Mouse (Mus musculus) forebrain, embryonic 16.5 days (tissue): Measurements from ENCODE around the gene Sesn3. TPM values are rescaled to one million over a fixed set of nuclear protein-coding genes. Genes with fewer than 3 reads are reported as not detected.

Source experiments
- ATAC-seq: fragments of 200-750 bp; cut with Nextera tagmentation; 2 replicates; pipeline ENCODE4 v1.8.0; 2017; ENCODE audit warnings: mild to moderate bottlenecking, moderate library complexity
- H3K27ac ChIP-seq: fragments of 300-500 bp; sonication (generic); 2 replicates; pipeline ENCODE4 v1.5.1; 2014; ENCODE audit warnings: low read length, control low read depth
- H3K27me3 ChIP-seq: fragments of 300-500 bp; sonication (generic); replicated peaks from 2 replicates; pipeline ENCODE4 v1.6.1; 2014; ENCODE audit warnings: low read length; ENCODE audit not compliant: control insufficient read depth, insufficient read depth
- H3K36me3 ChIP-seq: fragments of 300-500 bp; sonication (generic); 2 replicates; pipeline ENCODE4 v1.6.1; 2014; ENCODE audit not compliant: control insufficient read depth, insufficient read depth
- H3K4me1 ChIP-seq: fragments of 300-500 bp; sonication (generic); replicated peaks from 2 replicates; pipeline ENCODE4 v1.6.1; 2014; ENCODE audit warnings: low read length; ENCODE audit not compliant: control insufficient read depth, insufficient read depth
- H3K4me2 ChIP-seq: fragments of 300-500 bp; sonication (generic); 2 replicates; pipeline ENCODE4 v1.6.1; 2014; ENCODE audit warnings: mild to moderate bottlenecking, low read length, control low read depth
- H3K4me3 ChIP-seq: fragments of 300-500 bp; sonication (generic); replicated peaks from 2 replicates; pipeline ENCODE4 v1.5.1; 2014; ENCODE audit warnings: mild to moderate bottlenecking, low read length, control low read depth
- H3K9ac ChIP-seq: fragments of 300-500 bp; sonication (generic); replicated peaks from 2 replicates; pipeline ENCODE4 v1.6.1; 2014; ENCODE audit warnings: low read depth, low read length, control low read depth
- H3K9me3 ChIP-seq: fragments of 300-500 bp; sonication (generic); 2 replicates; pipeline ENCODE4 v1.6.1; 2016; ENCODE audit warnings: low read length; ENCODE audit not compliant: control insufficient read depth
- WGBS: fragments of 180-500 bp; shearing (Covaris S2); extraction: QIAGEN DNeasy Blood & Tissue Kit; methylation state at CpG from one replicate; pipeline ENCODE4 v1.1.7; 2014; 5-methylcytosine and 5-hydroxymethylcytosine counted together
- polyA plus RNA-seq: library from polyadenylated mRNA; unstranded; fragments of >200 nt; fragmentation: Nextera tagmentation; extraction: Ambion mirVana; gene quantifications from 2 replicates; pipeline ENCODE4 v1.2.1, GENCODE M21; 2015

Gene Sesn3
- polyA plus RNA-seq, 1 experiment from 2014 or later = 9.6 TPM

- Histone ChIP-seq H3K27me3 (no peaks in the 10 kb centered on the region), H3K4me2 (peak overlapping the region; percentile 97), H3K27ac (no peak overlapping the region), H3K36me3 (no peaks in the 10 kb centered on the region), H3K9me3 (no peaks in the 10 kb centered on the region), H3K4me1 (peaks cover 12% of the 10 kb centered on the region), H3K4me3 (peak overlapping the region; percentile 77), H3K9ac (peak overlapping the region; percentile 85)
- WGBS = 28% methylated on average over 8 of the region's 8 CpGs
- ATAC-seq = no peak
These were observed 105.0 kb downstream of the Sesn3 start for GRCm38 (mm10) chr9:14379769-14380385.

GRCm38 (mm10) chr9:14380386-14381285, 105.8 kb downstream of the Sesn3 start:
- Histone ChIP-seq H3K9ac (peak overlapping the region; percentile 85), H3K27ac (peak overlapping the region; percentile 59)
- peak; percentile 91 for ATAC-seq

DNA sequence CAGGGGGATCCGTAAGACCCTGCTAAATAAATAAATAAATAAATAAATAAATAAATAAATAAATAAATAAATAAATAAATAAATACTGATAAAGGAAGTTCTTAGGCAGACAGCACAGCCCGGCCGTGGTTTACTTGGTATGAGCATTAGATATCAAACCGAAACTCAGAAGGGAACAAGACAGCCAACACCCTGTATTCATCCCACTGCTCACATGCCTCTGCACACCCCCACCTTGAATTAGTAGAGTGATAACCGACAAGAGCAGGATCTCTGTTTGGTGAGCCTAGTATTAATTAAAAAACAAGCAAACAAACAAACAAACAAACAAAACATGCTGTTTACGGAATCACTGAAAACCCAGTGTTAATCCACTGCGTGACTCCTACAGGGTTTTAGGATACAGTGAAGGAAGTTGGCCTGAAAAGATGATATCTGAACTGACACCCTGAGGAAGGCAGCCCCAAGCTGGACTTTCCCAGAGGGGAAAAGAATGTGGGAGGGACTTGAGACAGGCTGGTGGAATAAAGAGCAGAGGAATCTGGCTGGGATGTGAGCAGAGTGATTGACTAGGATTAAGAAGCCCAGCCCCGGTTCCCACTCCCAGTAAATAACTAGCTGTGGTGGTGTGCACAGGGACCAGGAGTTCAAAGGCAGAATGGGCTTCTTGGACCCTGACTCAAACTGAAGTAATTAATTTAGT, 106.6 kb downstream of the Sesn3 start, which contains the start of gene Endod1:
Gene Endod1 (minus strand): TSS at position 155 of the 703 bp plus-strand sequence.
- H3K27ac ChIP-seq = peak within 1 kb of the TSS; percentile 59
- WGBS = 2% methylated on average over 8 of the region's 8 CpGs
- peaks cover 12% of the 10 kb centered on the region for H3K4me1 ChIP-seq
- peak within 1 kb of the TSS; percentile 85 for H3K9ac ChIP-seq
- no peaks in the 10 kb centered on the region for H3K9me3 ChIP-seq
- no peaks in the 10 kb centered on the region for H3K27me3 ChIP-seq
- peak within 1 kb of the TSS; percentile 77 for H3K4me3 ChIP-seq
- H3K36me3 ChIP-seq = no peaks in the 10 kb centered on the region
- peak within 1 kb of the TSS; percentile 97 for H3K4me2 ChIP-seq
- peak; percentile 57 for ATAC-seq

More at GRCm38 (mm10) chr9:14380386-14381285, 105.8 kb downstream of the Sesn3 start:
- H3K4me1 ChIP-seq = peaks cover 12% of the 10 kb centered on the region
- H3K4me2 ChIP-seq = peak overlapping the region; percentile 97
- no peaks in the 10 kb centered on the region for H3K36me3 ChIP-seq
- no peaks in the 10 kb centered on the region for H3K27me3 ChIP-seq
- H3K4me3 ChIP-seq = peak overlapping the region; percentile 77
- H3K9me3 ChIP-seq = no peaks in the 10 kb centered on the region
- under 1% methylated on average over 76 of the region's 76 CpGs for WGBS

DNA sequence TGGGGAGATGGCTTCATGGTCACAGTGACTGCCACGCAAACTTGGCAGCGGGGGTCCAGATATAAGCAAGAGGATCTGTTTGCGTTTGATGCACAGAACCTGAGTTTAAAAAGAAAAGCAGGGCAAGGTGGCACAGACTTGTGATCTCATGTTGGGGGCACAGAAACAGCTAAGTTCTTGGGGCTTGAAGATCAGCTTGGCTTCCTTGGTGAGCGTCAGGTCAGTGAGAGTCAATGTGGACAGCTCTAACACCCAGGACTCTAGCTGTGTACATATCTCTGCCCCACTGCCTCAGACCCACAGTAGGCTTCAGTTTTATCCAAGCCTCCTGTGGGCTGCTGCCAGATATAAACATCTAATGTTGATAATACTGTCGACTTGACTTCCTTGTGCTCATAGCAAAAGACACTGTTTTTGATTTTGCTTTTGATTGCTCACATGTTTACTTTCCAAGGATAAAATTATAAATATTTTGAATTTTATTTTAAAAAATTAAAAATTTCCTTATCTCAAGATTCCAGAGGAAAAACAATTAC, 107.5 kb downstream of the Sesn3 start:
- no peak for ATAC-seq
- Histone ChIP-seq H3K4me2 (no peak overlapping the region), H3K27ac (no peak overlapping the region), H3K27me3 (no peaks in the 10 kb centered on the region), H3K9me3 (no peaks in the 10 kb centered on the region), H3K36me3 (no peaks in the 10 kb centered on the region), H3K9ac (no peak overlapping the region), H3K4me1 (peaks cover 12% of the 10 kb centered on the region), H3K4me3 (no peak overlapping the region)
- WGBS = 79% methylated on average over 5 of the region's 5 CpGs

Other genes starting within 250 kb of the Sesn3 start
- gene Endod1, start 106.4 kb downstream of the Sesn3 start, polyA plus RNA-seq = 9.3 and 12.6 TPM in 2 replicates
- 0.25 and 0.34 TPM in 2 replicates for gene Kdm4d, start 225.4 kb downstream of the Sesn3 start, polyA plus RNA-seq
- 159 TPM in 2 replicates for gene Cwc15, start 225.6 kb downstream of the Sesn3 start, polyA plus RNA-seq